Mouse (Mus musculus) cortical plate, adult 2 months (tissue): ENCODE results near the gene Iqcd. TPM values are rescaled to one million over a fixed set of nuclear protein-coding genes. Genes with fewer than 3 reads are reported as not detected.
A peak's percentile ranks its signal among the peaks of the same experiment; 100 is the strongest.

Experiments used
- H3K27ac ChIP-seq: fragments of 200-500 bp; 2 replicates; pipeline ENCODE4 v1.5.1; 2012; ENCODE audit warnings: low read length, control low read depth, inconsistent platforms; ENCODE audit not compliant: insufficient read depth
- H3K4me1 ChIP-seq: fragments of 200-500 bp; 2 replicates; pipeline ENCODE4 v1.6.1; 2011; ENCODE audit warnings: low read length; ENCODE audit not compliant: control insufficient read depth, insufficient read depth
- H3K4me3 ChIP-seq: fragments of 200-500 bp; 2 replicates; pipeline ENCODE4 v1.5.1; 2011; ENCODE audit warnings: mild to moderate bottlenecking, low read length, control low read depth; ENCODE audit not compliant: insufficient read depth
- CTCF ChIP-seq: fragments of 200-500 bp; IDR thresholded peaks from 2 replicates; pipeline ENCODE4 v1.5.1; 2011; ENCODE audit warnings: mild to moderate bottlenecking, control low read depth, low read length; ENCODE audit not compliant: insufficient read depth; ENCODE audit errors: extremely low read depth
- POLR2A ChIP-seq: fragments of 200-500 bp; IDR thresholded peaks from 2 replicates; pipeline ENCODE4 v1.6.1; 2011; ENCODE audit warnings: mild to moderate bottlenecking, low read length, control low read depth; ENCODE audit not compliant: insufficient read depth; ENCODE audit errors: extremely low read depth
- polyA plus RNA-seq: library from polyadenylated mRNA; depleted of rRNA; stranded (reverse); fragments of >200 nt; gene quantifications from 2 replicates; pipeline ENCODE4 v1.2.3, GENCODE M21; 2012; rRNA removed

Iqcd gene
- polyA plus RNA-seq, 1 experiment = 2.5 TPM

GRCm38 (mm10) chr5:120652915-120653701, 64.3 kb downstream of the Iqcd start:
- TF ChIP-seq CTCF = no peak
- TF ChIP-seq POLR2A = no peak
- H3K27ac ChIP-seq = peak overlapping the region; percentile 71
- H3K4me3 ChIP-seq = peak overlapping the region; percentile 28
- H3K4me1 ChIP-seq = peaks cover 17% of the 10 kb centered on the region

DNA sequence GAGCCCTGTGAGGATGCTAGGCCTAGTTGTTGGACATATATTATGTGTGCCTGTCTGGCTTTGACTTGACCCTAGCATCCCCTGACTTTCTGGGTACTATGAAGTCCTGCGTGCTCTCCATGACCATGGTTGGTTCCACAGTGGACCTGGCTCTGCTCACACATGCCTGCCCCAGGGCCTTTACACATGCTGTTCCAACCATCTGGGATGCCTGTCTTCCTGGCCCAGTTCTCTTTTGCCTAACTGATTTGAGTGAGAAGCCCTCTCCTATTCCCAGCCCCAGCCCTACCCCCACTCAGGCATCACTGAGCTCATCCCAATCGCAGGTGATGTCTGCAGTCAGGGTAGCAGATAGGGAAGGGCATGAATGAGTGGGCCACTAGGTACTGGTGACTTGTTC, 65.1 kb downstream of the Iqcd start:
- TF ChIP-seq POLR2A = no peak
- no peak for TF ChIP-seq CTCF
- H3K27ac ChIP-seq = peak overlapping the region; percentile 71
- H3K4me3 ChIP-seq = peak overlapping the region; percentile 9; the same call in 1 of the 2 replicates
- peaks cover 17% of the 10 kb centered on the region for H3K4me1 ChIP-seq

- TF ChIP-seq CTCF (peak; percentile 32; the same call in 1 of the 2 replicates), POLR2A (no peak)
- Histone ChIP-seq H3K4me1 (peaks cover 22% of the 10 kb centered on the region), H3K27ac (0 out of 2 replicates have a peak overlapping the region, but pooled peaks have one; percentile 49), H3K4me3 (no peak overlapping the region)
These were observed 67.5 kb downstream of the Iqcd start for GRCm38 (mm10) chr5:120656281-120656751.

Other genes with a start within 250 kb of the Iqcd start
- 0.04 TPM in 1 of 2 replicates, not detected in the other for gene Lhx5, start 157.3 kb upstream of the Iqcd start, polyA plus RNA-seq
- gene Sdsl, start 116.2 kb upstream of the Iqcd start, polyA plus RNA-seq = 8.1 and 8.2 TPM in 2 replicates
- gene Sds, start 112.5 kb upstream of the Iqcd start, polyA plus RNA-seq = 0.21 and 0.64 TPM in 2 replicates
- 53.3 and 54.7 TPM in 2 replicates for gene Plbd2, start 85.4 kb upstream of the Iqcd start, polyA plus RNA-seq
- 6.3 and 6.6 TPM in 2 replicates for gene Slc8b1, start 77.8 kb upstream of the Iqcd start, polyA plus RNA-seq
- 37.9 and 40.0 TPM in 2 replicates for gene Tpcn1, start 343 bp upstream of the Iqcd start, polyA plus RNA-seq
- gene Rita1, start 23.6 kb downstream of the Iqcd start, polyA plus RNA-seq = 39.6 and 40.8 TPM in 2 replicates
- 30.3 and 31.0 TPM in 2 replicates for gene Ddx54, start 23.7 kb downstream of the Iqcd start, polyA plus RNA-seq
- gene Cfap73, start 45.2 kb downstream of the Iqcd start, polyA plus RNA-seq = 0.10 and 0.19 TPM in 2 replicates
- 88.7 and 99.4 TPM in 2 replicates for gene Rasal1, start 59.8 kb downstream of the Iqcd start, polyA plus RNA-seq
- 89.7 and 91.8 TPM in 2 replicates for gene Dtx1, start 122.9 kb downstream of the Iqcd start, polyA plus RNA-seq
- gene Oas2, start 160.8 kb downstream of the Iqcd start, polyA plus RNA-seq = 0.73 and 0.87 TPM in 2 replicates
- gene Oas3, start 188.6 kb downstream of the Iqcd start, polyA plus RNA-seq = 0.04 and 0.13 TPM in 2 replicates
- not detected in 2 replicates for gene Oas1e, start 206.5 kb downstream of the Iqcd start, polyA plus RNA-seq
- 2.3 TPM in 2 replicates for gene Oas1c, start 223.5 kb downstream of the Iqcd start, polyA plus RNA-seq